Mouse (Mus musculus) embryo, embryonic 11 days (tissue): ENCODE data around the gene Baiap2l1.
A peak's percentile ranks its signal among the peaks of the same experiment; 100 is the strongest.

Experiments
- DNase-seq: peaks from one replicate; pipeline ENCODE4 v3.0.0-alpha.2; 2015

Gene Baiap2l1

DNA sequence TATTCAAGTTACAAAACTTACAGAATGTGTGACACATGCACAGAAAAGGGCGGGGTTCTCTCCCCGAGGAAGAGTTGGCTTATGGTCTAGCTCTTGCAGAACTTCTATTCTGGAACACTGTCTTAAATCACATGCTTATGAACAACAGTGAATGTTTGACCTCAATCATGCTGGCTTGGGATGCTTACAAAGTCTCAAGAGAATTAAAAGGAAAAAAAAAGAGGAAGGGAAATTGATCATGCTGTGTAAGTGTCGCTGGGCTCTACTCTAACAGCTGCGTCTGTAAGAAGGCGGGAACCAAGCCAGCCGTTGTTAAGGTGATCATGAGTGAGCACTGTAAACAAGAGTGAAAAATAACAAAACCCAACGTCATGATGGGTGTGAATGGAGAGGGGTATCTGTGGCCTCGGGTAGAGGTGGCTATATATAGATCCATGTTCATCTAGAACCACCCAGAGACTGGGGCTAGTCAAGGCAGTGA, 74.3 kb downstream of the Baiap2l1 start:
- DNase-seq: no peak

GRCm38 (mm10) chr5:144282470-144283260, 75.2 kb downstream of the Baiap2l1 start:
- DNase-seq: no peak

DNA sequence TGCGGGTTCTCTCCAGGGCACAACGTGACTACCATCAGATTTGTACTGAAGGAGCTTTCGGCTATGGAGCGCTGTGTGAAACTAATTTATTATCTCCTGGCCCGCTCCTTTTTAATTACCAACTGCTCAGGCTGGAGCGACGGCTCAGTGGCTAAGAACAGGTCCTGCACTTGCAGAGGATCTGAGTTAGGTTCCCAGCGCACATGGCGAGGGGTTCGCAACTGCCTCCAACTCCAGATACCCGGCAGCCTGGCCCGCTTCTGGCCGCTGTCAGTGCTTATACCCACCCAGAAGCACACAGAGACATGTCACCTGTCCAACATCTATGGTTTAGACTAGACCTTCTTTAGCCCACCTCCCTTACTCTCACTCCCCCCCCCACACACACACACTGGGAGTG, 78.0 kb downstream of the Baiap2l1 start:
- DNase-seq: no peak

GRCm38 (mm10) chr5:144279081-144279541, 78.8 kb downstream of the Baiap2l1 start:
- no peak for DNase-seq

DNA sequence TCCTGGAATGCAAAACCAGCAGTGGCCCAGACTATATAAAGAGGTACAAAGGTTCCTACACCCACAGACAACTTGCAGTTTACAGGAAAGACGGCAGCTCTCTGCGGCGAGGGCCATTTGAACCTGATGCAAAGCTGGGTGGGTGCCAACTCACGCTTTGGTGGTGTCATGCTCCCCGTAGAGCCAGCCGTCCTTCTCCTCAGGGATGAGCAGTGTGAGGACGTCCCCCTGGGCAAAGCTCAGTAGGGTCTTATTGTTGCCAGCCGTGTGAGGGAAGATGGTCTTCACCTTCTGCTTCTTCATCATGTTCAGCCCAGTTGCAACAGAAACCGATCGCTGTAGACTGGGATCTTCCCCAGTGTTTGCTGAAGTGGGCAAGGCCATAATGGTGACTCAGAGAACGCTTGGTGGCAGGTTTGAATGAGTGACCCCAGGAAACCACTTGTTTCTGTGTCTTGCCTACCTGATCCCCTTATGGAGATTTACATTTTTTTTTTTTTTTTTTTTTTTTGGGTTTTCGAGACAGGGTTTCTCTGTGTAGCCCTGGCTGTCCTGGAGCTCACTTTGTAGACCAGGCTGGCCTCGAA, 79.4 kb downstream of the Baiap2l1 start:
- DNase-seq: no peak

DNA sequence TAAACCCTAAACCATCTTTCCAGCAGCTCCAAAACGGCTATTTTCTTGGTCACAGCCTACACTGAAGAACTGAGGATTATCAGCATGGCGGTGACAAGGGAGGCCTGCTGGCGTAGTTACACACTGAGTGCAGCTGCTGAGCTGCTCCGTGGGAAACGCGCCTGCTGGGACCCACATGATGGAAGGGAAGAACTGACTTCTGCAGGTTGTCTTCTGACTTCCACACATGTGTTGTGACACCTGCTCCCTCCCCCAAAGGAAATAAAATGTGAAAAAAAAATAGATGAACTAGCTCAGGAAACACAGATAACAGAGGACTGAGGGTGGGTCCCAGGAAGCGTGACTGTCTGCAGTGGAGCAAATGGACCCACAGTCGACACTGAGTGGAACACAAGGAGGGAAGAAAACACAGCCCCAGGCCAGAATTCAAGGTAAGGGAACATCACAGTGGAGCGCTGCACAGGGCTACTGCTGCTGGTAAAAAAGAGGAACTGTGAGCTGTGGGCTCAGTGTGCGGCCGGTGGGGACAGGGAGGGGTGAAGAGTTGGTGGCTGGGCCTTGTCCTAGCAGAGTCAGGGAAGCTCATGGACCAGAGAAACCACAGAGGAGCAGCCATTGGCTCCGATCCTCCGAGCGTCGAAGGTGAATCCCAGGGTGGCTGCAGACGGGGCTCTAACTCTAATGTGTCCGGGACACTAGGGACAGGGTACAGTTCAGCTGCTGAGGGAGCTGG, 80.8 kb downstream of the Baiap2l1 start:
- DNase-seq: no peak

- no peak for DNase-seq
Measured at GRCm38 (mm10) chr5:144274904-144275303, 83.0 kb downstream of the Baiap2l1 start.

DNA sequence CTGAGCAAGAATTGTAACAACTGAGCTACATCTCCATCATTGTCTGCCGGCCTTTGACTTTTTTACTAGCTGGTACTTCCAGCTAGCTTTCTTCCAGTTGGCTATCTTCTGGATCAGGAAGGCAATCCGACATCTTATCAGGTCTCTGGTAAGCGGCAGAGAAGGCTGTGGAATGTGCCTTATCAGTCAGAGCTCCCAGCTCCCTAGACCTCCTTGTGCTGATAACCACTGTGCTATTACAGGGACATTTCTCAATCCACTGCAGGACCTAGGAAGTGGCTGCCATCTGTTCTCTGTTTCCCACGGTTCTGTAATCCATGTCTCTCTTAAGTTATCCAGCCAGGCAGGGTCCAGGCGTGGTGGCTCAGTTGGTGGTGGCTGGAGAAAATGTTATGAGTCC, 86.1 kb downstream of the Baiap2l1 start:
- DNase-seq: no peak

- DNase-seq: no peak
Measured at GRCm38 (mm10) chr5:144271118-144271517, 86.8 kb downstream of the Baiap2l1 start.

DNA sequence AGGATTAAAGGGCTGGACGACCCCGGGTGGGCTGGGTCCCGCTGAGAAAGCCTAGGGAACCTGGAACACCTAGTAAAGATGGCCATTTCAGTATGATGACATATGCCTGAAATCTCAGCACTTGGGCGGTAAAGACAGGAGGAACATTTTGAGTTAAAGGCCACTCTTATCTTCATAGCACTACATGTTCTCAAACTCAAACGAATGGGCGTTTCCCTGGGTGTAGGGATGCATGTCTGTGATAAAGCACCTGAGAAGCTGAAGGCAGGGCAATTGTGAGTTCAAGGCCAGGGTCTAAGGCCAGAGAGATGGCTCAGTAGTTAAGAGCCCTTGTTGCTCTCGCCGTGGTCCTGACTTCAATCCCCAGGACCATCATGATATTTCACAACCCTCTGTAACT, 87.5 kb downstream of the Baiap2l1 start:
- no peak for DNase-seq

- no peak for DNase-seq
Measured at GRCm38 (mm10) chr5:144269926-144270325, 88.0 kb downstream of the Baiap2l1 start.

DNA sequence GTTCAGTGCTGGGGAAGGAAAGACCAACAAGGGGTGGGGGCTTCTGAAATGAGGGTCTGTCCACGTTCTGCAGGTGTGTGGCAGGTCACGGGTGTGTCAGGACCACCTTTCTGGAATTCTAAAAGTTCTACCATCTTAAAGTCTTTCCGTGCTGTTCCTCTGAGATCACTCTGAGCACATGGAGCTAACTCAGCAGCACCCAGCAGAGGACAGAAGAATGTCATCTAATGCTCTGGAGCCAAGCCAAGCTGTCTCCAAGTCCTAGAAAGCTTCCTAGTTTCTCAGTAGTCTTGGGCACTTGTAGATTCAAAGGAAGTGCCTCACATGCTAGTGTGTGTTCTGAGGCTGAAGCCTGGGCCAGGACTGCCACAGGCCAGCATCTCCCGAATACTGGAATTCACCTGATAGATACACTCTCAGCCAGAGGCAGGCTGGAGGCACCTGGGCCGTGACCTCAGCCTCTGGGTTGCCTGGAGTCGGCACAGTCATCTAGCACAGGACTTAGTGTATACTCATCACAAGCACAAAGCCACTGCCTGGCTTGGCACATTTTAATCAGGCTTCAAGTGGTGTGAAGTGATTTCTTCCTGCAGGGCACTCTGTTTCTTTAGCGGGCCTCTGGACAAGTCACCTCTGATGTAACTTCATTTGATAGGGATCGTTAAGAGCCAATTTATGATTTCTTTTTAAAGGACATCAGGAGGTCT, 90.2 kb downstream of the Baiap2l1 start:
- no peak for DNase-seq

DNA sequence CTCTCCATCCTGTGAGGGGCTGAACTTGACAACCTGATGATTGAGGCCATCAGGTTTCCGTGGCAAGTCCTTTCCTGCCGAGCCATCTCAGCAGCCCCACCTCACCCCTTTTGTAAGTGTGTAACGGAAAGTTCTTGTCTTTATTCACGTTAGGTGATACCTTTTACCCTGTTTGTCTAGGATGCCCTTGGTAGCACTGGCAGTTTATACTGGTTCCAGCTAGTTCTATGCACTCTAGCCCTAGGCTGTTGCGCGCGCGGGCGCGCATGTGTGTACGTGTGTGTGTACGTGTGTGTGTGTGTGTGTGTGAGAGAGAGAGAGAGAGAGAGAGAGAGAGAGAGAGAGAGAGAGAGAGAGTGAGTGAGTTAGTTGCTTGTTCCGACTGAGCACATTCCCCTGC, 94.4 kb downstream of the Baiap2l1 start:
- no peak for DNase-seq

GRCm38 (mm10) chr5:144263082-144263481, 94.8 kb downstream of the Baiap2l1 start:
- no peak for DNase-seq

DNA sequence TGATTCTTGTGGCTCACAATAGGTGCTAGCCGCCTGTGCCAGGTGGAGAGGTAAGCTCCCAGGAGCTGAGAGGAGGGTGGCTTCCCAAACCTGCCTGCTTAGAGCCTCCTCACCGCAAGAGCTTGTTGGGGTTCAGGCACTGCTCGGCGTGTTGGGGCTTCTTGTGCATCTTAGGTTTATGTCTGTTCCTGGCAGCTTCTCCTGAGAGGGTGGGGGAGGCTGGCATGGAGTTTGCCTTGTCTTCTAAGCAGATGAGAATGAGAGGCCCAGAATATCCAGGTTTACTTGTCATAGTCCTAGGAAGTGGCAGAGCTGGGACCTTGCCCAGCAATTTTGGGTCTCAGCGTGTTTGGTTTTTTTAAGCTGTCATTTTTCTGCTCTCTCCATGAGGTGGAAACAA, 96.1 kb downstream of the Baiap2l1 start:
- DNase-seq: no peak

GRCm38 (mm10) chr5:144261309-144261708, 96.6 kb downstream of the Baiap2l1 start:
- DNase-seq: no peak

DNA sequence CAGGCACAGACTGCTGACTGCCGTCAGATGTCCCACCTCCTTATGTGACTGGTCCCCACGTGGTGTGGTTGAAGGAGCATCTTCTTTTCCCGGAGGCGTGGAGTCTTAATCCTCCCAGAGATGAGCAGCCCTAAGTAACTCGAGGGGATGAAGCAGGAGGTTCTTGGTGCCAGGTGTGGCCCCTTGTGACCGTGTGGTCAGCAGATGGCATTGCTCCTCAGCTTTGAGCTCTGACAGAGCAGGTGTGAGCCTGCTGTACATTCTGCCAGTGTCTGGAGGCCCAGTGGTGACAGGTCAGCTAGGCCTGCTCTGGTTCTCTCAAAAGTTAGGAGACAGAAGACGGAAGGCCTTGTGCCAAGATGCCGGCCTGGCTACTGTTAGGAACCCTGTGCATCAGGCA, 97.4 kb downstream of the Baiap2l1 start:
- no peak for DNase-seq

DNA sequence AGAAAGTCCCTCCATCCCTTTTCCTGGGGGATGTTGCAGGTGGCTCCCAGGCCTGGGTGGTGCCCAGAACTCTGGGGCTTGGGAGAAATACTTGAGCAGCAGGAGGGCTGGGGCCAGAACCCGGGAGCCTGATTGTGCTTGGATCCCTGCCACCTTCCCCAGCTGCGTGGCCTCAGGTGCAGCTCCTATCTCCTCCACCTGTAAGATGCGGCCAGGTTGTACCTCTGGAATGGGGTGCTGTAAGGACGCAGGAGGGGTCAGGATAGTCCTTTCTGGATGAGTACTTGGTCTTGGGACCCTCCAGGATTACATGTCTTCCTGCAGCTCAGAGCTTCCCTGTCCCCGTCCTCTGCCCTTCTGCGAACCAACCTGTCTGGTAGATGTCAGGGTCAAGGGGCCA, 98.7 kb downstream of the Baiap2l1 start:
- DNase-seq: no peak

DNA sequence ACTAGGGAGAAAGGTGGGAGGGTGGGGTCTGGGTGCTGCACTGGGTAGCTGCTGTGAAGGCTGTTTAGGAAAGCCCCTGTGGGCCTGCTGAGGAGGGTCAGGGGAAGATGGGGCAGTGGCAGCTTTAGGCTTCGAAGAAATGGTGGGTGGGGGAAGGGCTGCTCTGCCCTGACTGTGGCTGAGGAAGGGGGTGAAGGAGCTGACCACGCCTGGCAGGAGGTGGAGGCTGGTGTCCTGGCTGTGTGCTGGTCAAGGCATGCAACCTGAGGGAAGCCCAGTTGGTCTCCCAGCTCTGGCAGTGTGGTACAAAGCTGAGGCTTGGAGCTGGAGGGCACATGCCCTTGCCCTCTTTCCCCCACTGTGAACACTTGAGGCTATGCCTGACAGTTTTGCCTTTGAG, 99.2 kb downstream of the Baiap2l1 start:
- no peak for DNase-seq

GRCm38 (mm10) chr5:144258131-144258611, 99.7 kb downstream of the Baiap2l1 start:
- no peak for DNase-seq

- DNase-seq: no peak
Measured at GRCm38 (mm10) chr5:144257451-144258110, 100.3 kb downstream of the Baiap2l1 start.

DNA sequence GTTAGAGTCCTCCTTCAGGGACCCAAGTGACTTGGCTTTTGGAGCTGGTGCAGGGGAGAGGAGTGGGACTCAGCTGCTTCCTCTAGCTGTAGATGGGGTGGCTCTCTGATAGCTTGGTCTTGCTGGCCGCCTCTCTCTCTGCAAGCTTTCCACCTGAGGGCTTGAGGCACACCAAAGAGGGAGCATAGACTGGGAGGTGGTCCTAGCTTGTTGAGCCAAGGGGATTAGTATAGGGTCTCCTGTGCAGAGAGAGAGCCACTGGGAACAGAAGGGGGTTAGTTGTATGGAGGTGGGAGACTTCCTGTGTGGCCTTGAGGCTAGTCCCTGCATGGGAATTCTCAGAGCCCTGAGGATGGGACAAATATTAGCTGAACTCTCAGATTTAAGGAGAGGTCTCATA, 101.0 kb downstream of the Baiap2l1 start:
- peak; percentile 20 for DNase-seq

DNA sequence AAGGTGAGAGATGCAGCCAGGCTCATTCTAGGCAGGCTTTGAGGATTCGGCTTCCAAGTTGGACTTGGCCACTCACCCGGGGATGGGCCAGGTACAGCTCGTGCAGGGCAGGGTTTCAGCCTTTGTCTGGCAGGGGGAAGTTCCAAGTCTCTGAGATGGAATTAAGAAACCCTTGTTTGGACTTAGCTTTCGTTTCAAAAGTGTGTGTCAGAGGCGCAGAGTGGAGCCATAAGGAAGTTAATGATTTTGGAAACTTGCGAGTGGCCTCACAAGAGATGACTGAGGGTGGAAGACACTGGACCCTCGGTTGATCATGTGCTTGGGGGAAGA, 101.4 kb downstream of the Baiap2l1 start:
- DNase-seq: no peak
